Mouse (Mus musculus) liver, adult 2 months (tissue): ENCODE measurements at regions not wholly inside any gene's neighbourhood (a gene's known extent, or its start where the extent isn't known, plus 50 kb on each side); places are given as distances from the start of the nearest gene placed in this dataset.

Experiments
- CTCF ChIP-seq: fragments of 200-500 bp; IDR thresholded peaks from 2 replicates; pipeline ENCODE4 v1.5.1; 2011; ENCODE audit warnings: low read depth, low read length, control low read depth
- POLR2A ChIP-seq: fragments of 200-500 bp; IDR thresholded peaks from 2 replicates; pipeline ENCODE4 v1.6.1; 2011; ENCODE audit warnings: low read length, control low read depth; ENCODE audit not compliant: insufficient read depth; ENCODE audit errors: extremely low read depth

DNA sequence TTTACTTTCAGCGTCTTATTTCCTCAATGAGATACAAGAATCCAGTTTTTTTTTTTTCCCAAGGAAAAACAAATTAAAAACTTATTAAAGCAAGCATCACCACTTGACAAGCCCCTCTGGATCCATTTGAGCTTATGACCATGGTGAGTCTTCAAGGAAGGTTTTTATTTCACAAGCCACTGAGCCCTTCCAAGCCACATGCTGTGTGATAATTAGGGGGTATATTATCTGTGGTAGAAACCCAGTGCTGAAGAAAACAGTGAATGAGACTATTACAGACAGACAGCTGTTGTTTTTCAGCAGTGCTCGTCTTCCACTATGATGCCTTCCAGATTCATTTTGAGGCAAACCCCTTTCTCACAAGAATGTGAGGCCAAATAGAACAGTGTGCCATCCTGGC, 573.6 kb downstream of the Cntn6 start:
- no peak for TF ChIP-seq POLR2A
- TF ChIP-seq CTCF, result no peak
